Mouse (Mus musculus) kidney, adult 18-20 months (tissue): ENCODE measurements at regions not wholly inside any gene's neighbourhood (a gene's known extent, or its start where the extent isn't known, plus 50 kb on each side); places are given as distances from the start of the nearest gene placed in this dataset.

Source experiments
- DNase-seq: peaks from one replicate; pipeline ENCODE4 v3.0.0; 2021

DNA sequence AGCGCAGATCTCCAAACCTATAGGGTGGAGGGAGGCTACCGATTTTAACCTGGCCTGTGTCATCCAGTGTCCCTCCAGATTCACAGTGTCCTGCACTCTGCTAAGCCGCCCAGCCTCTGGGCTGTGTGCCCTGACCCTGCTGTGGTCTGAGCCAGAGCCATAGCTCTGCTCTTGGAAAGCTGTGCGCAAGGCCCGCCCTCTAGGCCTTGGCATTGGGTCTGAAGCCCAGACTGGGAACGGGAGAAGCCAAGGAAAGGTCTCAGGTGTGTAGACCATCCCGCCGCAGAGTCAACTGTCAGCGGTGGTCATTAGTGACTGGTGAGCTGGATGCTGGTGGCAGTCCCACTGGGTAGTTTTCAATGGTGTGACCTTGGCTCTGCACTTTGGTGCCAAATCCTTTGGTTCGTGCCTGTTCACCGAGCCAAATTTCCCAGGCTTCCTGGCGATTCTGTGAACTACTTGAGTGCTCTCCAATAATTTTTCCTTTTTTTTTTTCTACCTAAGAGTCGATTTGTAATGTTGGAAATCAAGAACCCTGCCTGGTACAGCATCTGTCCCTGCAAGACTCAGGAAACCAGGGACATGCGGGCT lies 52.0 kb upstream of the Ptgfrn start:
- peak; percentile 5 for DNase-seq

DNA sequence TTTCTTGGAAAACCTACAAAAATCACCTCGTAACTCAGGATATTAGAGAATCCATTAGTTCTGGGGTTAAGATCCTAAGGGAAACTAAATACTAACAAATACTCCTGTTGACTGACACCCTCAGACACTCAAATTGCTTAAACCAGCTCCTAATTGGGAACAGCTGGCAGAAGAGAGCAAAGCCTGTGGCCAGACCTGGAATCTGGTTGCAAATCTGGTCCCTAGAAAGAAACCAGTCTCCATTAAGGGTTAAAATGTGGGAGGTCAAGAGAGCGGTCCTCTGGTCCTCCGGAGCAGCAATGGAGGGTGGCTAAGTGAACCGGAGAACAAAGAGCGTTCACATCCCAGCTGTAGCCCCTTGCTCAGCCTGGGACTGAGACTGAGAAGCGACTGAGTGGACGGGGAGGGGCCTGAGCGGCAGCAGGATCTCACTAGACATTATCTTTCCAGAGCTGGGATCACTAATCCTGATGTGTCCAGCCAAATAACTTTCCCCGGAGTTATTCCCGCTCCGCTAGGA lies 51.4 kb upstream of the Ptgfrn start:
- no peak for DNase-seq
